Mouse (Mus musculus): ENCODE measurements around the gene Rnase11. TPM values are rescaled to one million over a fixed set of nuclear protein-coding genes. Genes with fewer than 3 reads are reported as not detected.
"Not testable (repeated sequence)": the region's sequence is repeated elsewhere in the genome, so short reads cannot be mapped to it uniquely, and the experiment has no call there.

The Rnase11 gene
- polyA plus RNA-seq (2015; fragmentation: Nextera tagmentation; extraction: Ambion mirVana): not detected in 2 replicates

DNA sequence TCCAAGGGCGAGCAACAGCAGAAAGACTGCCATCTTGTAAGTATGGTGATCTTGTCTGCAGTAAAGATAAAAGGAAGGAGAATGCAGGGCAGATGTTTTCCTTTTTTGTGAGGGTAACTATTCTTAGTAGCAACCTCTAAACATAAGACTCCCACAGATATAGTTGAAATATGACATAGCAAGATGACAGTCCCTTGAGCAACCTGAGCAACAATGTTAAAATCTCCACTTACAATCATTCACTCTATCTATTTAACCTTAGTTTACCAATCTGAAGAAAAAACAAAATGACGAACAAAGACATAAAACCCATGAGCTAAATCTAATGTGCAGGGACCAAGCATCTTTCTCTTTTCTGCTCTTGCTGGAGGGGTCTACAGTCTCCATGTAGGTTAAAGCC lies at the start of gene Rnase11:
TSS of gene Rnase11 (minus strand) at position 101 of the 400 bp plus-strand sequence.
- Histone ChIP-seq H3K36me3 (ENCODE audit: control insufficient read depth, insufficient read depth, low read length) (no peaks in the 10 kb centered on the region), H3K4me1 (replicated peaks; ENCODE audit: control insufficient read depth, insufficient read depth, low read length) (peaks cover 5% of the 10 kb centered on the region), H3K9ac (ENCODE audit: low read length) (no peak within 1 kb of the TSS), H3K27ac (ENCODE audit: low read length) (no peak within 1 kb of the TSS), H3K4me3 (ENCODE audit: low read length) (no peak within 1 kb of the TSS), H3K4me2 (ENCODE audit: low read depth, low read length) (no peak within 1 kb of the TSS), H3K27me3 (ENCODE audit: control insufficient read depth, insufficient read depth, low read depth, low read length) (no peaks in the 10 kb centered on the region), H3K9me3 (ENCODE audit: control insufficient read depth, low read length) (no peaks in the 10 kb centered on the region)
- ATAC-seq (ENCODE audit: low read depth): no peak
- 74% methylated on average over 2 of the region's 2 CpGs for WGBS

DNA sequence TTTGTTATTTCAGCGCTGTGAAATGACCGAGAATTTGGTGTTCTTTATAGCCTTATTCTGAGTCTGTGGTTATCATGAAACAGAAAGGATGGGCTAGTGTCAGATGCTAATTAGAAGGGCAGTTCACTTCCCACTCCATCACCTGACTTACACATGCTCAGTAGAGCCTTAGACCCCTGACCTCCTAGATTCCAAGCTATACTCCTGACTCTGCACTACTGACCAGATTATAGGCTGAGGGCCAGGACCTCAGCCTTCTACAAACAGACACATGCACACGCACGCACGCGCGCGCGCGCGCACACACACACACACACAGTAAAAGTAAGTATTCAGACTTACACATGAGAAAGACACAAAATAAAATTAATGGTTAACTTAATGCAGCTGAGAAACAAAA lies 49.0 kb upstream of the Rnase11 start:
- Histone ChIP-seq H3K27ac (ENCODE audit: low read length) (no peak overlapping the region), H3K9ac (ENCODE audit: low read length) (no peak overlapping the region), H3K4me2 (ENCODE audit: low read depth, low read length) (no peak overlapping the region), H3K36me3 (ENCODE audit: control insufficient read depth, insufficient read depth, low read length) (no peaks in the 10 kb centered on the region), H3K4me3 (ENCODE audit: low read length) (no peak overlapping the region), H3K4me1 (replicated peaks; ENCODE audit: control insufficient read depth, insufficient read depth, low read length) (peaks cover 7% of the 10 kb centered on the region), H3K27me3 (ENCODE audit: control insufficient read depth, insufficient read depth, low read depth, low read length) (no peaks in the 10 kb centered on the region), H3K9me3 (ENCODE audit: control insufficient read depth, low read length) (no peaks in the 10 kb centered on the region)
- 89% methylated on average over 11 of the region's 11 CpGs for WGBS
- no peak for ATAC-seq (ENCODE audit: low read depth)

DNA sequence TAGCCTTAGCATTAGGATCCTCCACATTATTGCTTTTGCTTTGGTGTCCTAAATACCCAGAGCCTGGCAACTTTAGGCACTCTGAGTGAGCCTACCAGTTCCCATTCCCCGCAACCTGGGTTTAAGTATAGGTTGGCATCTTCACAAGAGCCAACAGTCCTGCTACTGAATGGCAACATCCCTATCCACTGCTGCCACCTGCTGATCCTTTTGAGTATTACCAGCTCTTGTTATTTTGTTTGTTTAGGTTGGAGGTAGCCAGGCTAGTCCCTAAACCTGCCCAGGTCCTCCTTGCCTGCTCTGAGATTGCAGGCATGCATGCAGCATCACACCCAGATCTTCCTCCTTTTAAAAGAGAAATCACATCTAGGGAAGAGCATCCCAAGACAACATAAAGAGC lies 48.3 kb upstream of the Rnase11 start:
- H3K9me3 ChIP-seq (ENCODE audit: control insufficient read depth, low read length); H3K27me3 ChIP-seq (ENCODE audit: control insufficient read depth, insufficient read depth, low read depth, low read length); H3K4me2 ChIP-seq (ENCODE audit: low read depth, low read length); H3K4me1 ChIP-seq (replicated peaks; ENCODE audit: control insufficient read depth, insufficient read depth, low read length); H3K36me3 ChIP-seq (ENCODE audit: control insufficient read depth, insufficient read depth, low read length); H3K4me3 ChIP-seq (ENCODE audit: low read length); H3K27ac ChIP-seq (ENCODE audit: low read length); H3K9ac ChIP-seq (ENCODE audit: low read length): not testable (repeated sequence)
- 28% methylated on average over 1 of the region's 1 CpGs for WGBS
- peak; percentile 23; the same call in 1 of the 2 replicates for ATAC-seq (ENCODE audit: low read depth)

DNA sequence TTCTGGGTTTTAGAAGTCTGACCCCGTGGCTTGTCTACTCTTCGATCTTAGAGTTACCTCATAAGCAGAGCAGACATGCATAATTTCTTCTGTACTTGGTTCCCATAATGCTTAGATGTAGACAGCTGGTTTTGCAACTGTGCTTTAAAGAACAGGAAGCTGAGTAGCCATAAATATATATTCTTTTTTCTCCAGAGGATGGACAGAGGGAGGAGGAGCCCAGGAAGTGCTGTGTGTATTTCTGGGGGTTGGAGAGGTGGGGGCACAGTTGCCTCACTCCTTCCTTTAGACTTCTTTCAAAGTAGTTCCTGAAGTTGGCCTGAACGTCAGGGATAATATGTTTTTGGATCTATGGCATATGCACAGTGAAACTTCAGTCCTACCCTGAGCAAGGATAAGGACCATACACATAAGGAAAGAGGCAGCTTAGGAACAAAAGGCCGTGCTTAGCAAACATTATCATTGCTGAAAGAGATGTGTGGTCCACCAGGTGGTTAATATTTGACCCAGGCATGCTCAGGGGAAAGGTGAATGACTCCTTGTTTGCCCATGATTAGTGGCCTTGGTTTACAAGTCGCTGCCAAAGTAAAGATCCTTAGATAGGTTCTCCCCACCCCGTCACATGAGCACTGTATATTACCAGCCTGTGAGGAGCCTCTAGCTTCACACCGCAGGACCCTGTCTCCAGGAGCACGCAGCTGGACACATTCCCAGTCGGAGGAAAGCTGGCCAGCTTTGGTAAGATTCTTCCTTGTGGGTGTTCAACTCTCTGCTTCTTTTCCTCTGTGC lies 46.0 kb upstream of the Rnase11 start:
- H3K4me1 ChIP-seq (replicated peaks; ENCODE audit: control insufficient read depth, insufficient read depth, low read length): peaks cover 14% of the 10 kb centered on the region
- H3K9ac ChIP-seq (ENCODE audit: low read length): no peak overlapping the region
- no peaks in the 10 kb centered on the region for H3K9me3 ChIP-seq (ENCODE audit: control insufficient read depth, low read length)
- peak; percentile 72 for ATAC-seq (ENCODE audit: low read depth)
- H3K4me2 ChIP-seq (ENCODE audit: low read depth, low read length): 0 out of 2 replicates have a peak overlapping the region, but pooled peaks have one; percentile 1
- peak overlapping the region; percentile 62 for H3K27ac ChIP-seq (ENCODE audit: low read length)
- H3K36me3 ChIP-seq (ENCODE audit: control insufficient read depth, insufficient read depth, low read length): no peaks in the 10 kb centered on the region
- no peaks in the 10 kb centered on the region for H3K27me3 ChIP-seq (ENCODE audit: control insufficient read depth, insufficient read depth, low read depth, low read length)
- H3K4me3 ChIP-seq (ENCODE audit: low read length): no peak overlapping the region
- 25% methylated on average over 9 of the region's 9 CpGs for WGBS

DNA sequence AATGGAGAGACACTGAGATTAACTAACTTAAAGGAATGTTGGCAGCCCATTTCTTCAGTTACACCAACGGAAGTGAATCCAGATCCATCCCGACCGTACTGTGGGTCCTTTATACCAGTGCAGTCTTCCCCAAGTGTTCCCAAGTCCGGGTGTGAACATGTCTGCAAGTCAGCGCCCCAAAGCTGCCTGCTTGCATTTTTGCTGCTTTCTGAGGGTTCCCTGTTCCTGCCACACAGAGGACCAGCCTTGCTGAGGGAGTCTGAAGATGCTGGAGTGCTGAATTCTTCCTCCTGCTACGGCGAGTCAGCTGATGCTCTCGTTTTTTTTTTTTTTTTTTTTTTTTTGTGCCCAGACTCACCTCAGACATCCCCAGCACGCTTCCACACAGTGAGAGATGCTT lies 45.0 kb upstream of the Rnase11 start:
- ATAC-seq (ENCODE audit: low read depth): no peak
- peaks cover 14% of the 10 kb centered on the region for H3K4me1 ChIP-seq (replicated peaks; ENCODE audit: control insufficient read depth, insufficient read depth, low read length)
- H3K9ac ChIP-seq (ENCODE audit: low read length): no peak overlapping the region
- no peaks in the 10 kb centered on the region for H3K9me3 ChIP-seq (ENCODE audit: control insufficient read depth, low read length)
- 62% methylated on average over 9 of the region's 9 CpGs for WGBS
- no peak overlapping the region for H3K4me2 ChIP-seq (ENCODE audit: low read depth, low read length)
- H3K4me3 ChIP-seq (ENCODE audit: low read length): no peak overlapping the region
- H3K27me3 ChIP-seq (ENCODE audit: control insufficient read depth, insufficient read depth, low read depth, low read length): no peaks in the 10 kb centered on the region
- H3K36me3 ChIP-seq (ENCODE audit: control insufficient read depth, insufficient read depth, low read length): no peaks in the 10 kb centered on the region
- H3K27ac ChIP-seq (ENCODE audit: low read length): no peak overlapping the region

DNA sequence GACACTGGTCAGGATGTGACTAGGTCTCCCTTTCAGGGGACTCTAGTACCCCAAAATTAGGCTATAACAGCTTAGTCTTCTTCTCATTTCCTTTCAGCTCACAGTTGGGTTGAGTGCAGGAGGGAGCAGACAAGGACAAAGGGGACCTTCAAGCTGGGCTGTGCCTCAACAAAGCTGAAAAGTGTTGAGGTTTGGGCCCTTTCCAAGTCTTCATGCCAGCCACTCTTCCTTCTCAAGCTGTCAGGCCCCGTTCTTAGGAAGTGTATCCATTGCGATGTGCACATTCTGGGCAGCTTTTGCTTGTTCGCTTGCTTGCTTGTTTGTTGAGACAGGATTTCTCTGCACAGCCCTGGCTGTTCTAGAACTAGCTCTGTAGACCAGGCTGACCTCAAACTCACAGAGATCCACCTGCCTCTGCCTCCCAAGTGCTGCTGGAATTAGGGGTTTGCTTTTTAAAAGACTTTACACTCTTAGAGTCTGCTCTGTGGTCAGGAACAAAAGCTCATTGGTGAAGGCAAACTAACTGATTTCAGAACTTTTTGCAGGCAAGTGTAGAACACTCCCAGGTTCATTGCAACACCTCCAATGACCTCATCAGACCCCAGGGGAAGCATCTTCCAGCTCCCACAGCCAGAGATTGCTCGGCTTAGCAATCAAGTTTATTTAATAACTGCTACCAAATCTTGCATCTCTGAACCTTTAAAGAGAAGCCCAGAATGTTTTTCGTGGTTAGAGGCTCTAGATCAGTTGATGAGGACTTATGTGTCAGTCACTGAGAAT lies 44.3 kb upstream of the Rnase11 start:
- no peak overlapping the region for H3K9ac ChIP-seq (ENCODE audit: low read length)
- H3K4me1 ChIP-seq (replicated peaks; ENCODE audit: control insufficient read depth, insufficient read depth, low read length): peaks cover 14% of the 10 kb centered on the region
- no peak overlapping the region for H3K4me2 ChIP-seq (ENCODE audit: low read depth, low read length)
- ATAC-seq (ENCODE audit: low read depth): no peak
- no peaks in the 10 kb centered on the region for H3K27me3 ChIP-seq (ENCODE audit: control insufficient read depth, insufficient read depth, low read depth, low read length)
- no peak overlapping the region for H3K27ac ChIP-seq (ENCODE audit: low read length)
- H3K36me3 ChIP-seq (ENCODE audit: control insufficient read depth, insufficient read depth, low read length): no peaks in the 10 kb centered on the region
- no peaks in the 10 kb centered on the region for H3K9me3 ChIP-seq (ENCODE audit: control insufficient read depth, low read length)
- no peak overlapping the region for H3K4me3 ChIP-seq (ENCODE audit: low read length)
- WGBS: 57% methylated on average over 5 of the region's 5 CpGs

DNA sequence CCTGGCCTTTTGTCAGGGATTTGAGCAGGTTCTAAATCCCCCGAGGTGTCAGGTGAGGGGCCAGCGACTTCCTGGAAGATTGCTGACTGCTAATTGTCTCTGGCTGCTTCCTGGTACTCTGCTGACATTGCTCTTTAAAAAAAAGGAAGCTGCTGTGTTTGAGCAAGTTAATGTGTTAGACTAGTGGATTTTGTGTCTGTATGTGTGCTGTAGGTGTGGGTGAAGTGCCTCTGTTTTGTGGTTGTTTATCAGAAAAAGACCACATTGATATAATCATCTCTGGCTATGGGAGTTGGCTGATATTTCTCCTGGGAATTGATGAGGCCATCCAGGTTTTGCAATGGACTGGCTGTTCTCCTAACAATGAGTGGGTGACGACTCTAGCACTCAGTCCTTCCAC lies 43.5 kb upstream of the Rnase11 start:
- Histone ChIP-seq H3K4me3 (ENCODE audit: low read length) (no peak overlapping the region), H3K36me3 (ENCODE audit: control insufficient read depth, insufficient read depth, low read length) (no peaks in the 10 kb centered on the region), H3K27me3 (ENCODE audit: control insufficient read depth, insufficient read depth, low read depth, low read length) (no peaks in the 10 kb centered on the region), H3K4me2 (ENCODE audit: low read depth, low read length) (no peak overlapping the region), H3K27ac (ENCODE audit: low read length) (no peak overlapping the region), H3K4me1 (replicated peaks; ENCODE audit: control insufficient read depth, insufficient read depth, low read length) (peaks cover 14% of the 10 kb centered on the region), H3K9me3 (ENCODE audit: control insufficient read depth, low read length) (no peaks in the 10 kb centered on the region), H3K9ac (ENCODE audit: low read length) (no peak overlapping the region)
- ATAC-seq (ENCODE audit: low read depth): no peak
- WGBS: 22% methylated on average over 3 of the region's 3 CpGs

DNA sequence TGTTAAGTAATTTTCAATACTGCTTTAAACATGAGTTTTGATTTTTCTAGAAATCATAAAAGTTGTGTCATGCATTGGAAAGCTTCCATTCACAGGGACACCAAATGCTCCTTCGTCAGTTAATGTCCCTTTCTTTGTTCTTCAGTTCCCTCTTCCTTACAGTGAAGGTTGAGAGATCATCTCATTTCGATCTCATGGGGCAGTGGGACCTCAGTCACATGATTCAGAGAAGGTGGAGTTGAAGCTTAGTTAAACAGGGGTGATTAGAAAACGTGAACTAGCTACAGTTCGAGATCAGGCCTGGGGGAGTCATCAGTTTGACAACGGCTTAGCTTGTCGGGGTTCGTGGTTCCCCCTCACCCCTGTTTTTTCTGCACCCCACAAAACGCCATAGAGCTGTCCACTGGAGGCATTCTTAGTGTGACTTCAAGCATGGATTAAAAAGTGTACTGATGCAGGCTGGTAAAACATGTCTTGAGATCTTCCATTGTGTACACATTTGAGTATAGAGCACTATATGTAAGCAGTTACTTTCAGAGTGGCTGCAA lies 42.2 kb upstream of the Rnase11 start:
- Histone ChIP-seq H3K4me3 (ENCODE audit: low read length) (peak overlapping the region; percentile 83; the same call in 1 of the 2 replicates), H3K4me2 (ENCODE audit: low read depth, low read length) (peak overlapping the region; percentile 21), H3K9me3 (ENCODE audit: control insufficient read depth, low read length) (no peaks in the 10 kb centered on the region), H3K9ac (ENCODE audit: low read length) (0 out of 2 replicates have a peak overlapping the region, but pooled peaks have one; percentile 16), H3K27me3 (ENCODE audit: control insufficient read depth, insufficient read depth, low read depth, low read length) (no peaks in the 10 kb centered on the region), H3K27ac (ENCODE audit: low read length) (peak overlapping the region; percentile 52), H3K4me1 (replicated peaks; ENCODE audit: control insufficient read depth, insufficient read depth, low read length) (peaks cover 19% of the 10 kb centered on the region), H3K36me3 (ENCODE audit: control insufficient read depth, insufficient read depth, low read length) (no peaks in the 10 kb centered on the region)
- 34% methylated on average over 8 of the region's 8 CpGs for WGBS
- ATAC-seq (ENCODE audit: low read depth): no peak

All from lung, embryonic 16.5 days (tissue).